In genomic region chr12:113362409-113363038, GRCm38 (mm10) we compare ENCODE assay signal across 15 mouse cellular contexts.
"Had no signal": no experiment of that assay in that cellular context is flagged by ENCODE, and none has a peak within 500 bp of the region (broad histone marks: within the 10 kb centered on the region; RNA-seq: fewer than 3 reads in every experiment).

No protein-coding gene starts in this region.

- H3K9me3 ChIP-seq: limb, embryonic 15.5 days; liver, embryonic 12.5 days; neural tube, embryonic 15.5 days had no signal

- H3K9ac ChIP-seq: limb, embryonic 15.5 days; liver, embryonic 12.5 days; lung, embryonic 14.5 days; midbrain, embryonic 13.5 days; neural tube, embryonic 15.5 days had no signal

- H3K4me1 ChIP-seq: limb, embryonic 15.5 days; liver, embryonic 12.5 days; midbrain, embryonic 13.5 days; neural tube, embryonic 15.5 days had no signal

- H3K36me3 ChIP-seq: limb, embryonic 15.5 days; liver, embryonic 12.5 days; midbrain, embryonic 13.5 days; neural tube, embryonic 15.5 days had no signal

- ATAC-seq: liver, embryonic 12.5 days had no signal

- H3K4me2 ChIP-seq: limb, embryonic 15.5 days; liver, embryonic 12.5 days; lung, embryonic 14.5 days; midbrain, embryonic 13.5 days; neural tube, embryonic 15.5 days had no signal

- DNase-seq: kidney, adult 9 months; kidney, postnatal 36 days; left cerebral cortex, postnatal 4 days; lung, embryonic 14.5 days; lung, postnatal 14 days; right cerebral cortex, adult 18-20 months; right cerebral cortex, postnatal 25 days; thymus, postnatal 4 days had no signal

- H3K4me3 ChIP-seq: limb, embryonic 15.5 days; liver, embryonic 12.5 days; midbrain, embryonic 13.5 days; neural tube, embryonic 15.5 days had no signal

- H3K27me3 ChIP-seq: limb, embryonic 15.5 days; liver, embryonic 12.5 days; midbrain, embryonic 13.5 days; neural tube, embryonic 15.5 days had no signal

- H3K27ac ChIP-seq: kidney, postnatal 0 days; limb, embryonic 15.5 days; liver, embryonic 12.5 days; macrophage; midbrain, embryonic 13.5 days; neural tube, embryonic 15.5 days; stomach, postnatal 0 days had no signal
